Mouse (Mus musculus): Measurements from ENCODE around the gene Xlr3b. TPM values are rescaled to one million over a fixed set of nuclear protein-coding genes. Genes with fewer than 3 reads are reported as not detected.
"Not testable (repeated sequence)": the region's sequence is repeated elsewhere in the genome, so short reads cannot be mapped to it uniquely, and the experiment has no call there.

The Xlr3b gene
- polyA plus RNA-seq (2015; fragmentation: Nextera tagmentation; extraction: Ambion mirVana): 9.6 and 12.5 TPM in 2 replicates

- WGBS: 81% methylated on average over 12 of the region's 12 CpGs
Measured at GRCm38 (mm10) chrX:73191934-73192333, at the start of gene Xlr3b. Gene Xlr3b (plus strand): TSS chrX:73192207.

GRCm38 (mm10) chrX:73143218-73143618 lies 48.8 kb upstream of the Xlr3b start:
- H3K4me3 ChIP-seq (replicated peaks; ENCODE audit: low read length); H3K4me1 ChIP-seq (ENCODE audit: control insufficient read depth, insufficient read depth, low read length); ATAC-seq (ENCODE audit: insufficient read depth, low FRiP score); H3K4me2 ChIP-seq (ENCODE audit: low read depth, low read length); H3K36me3 ChIP-seq (ENCODE audit: control insufficient read depth, insufficient read depth, low read length); H3K9me3 ChIP-seq (replicated peaks; ENCODE audit: control insufficient read depth, low read length); H3K27ac ChIP-seq (ENCODE audit: low read length); H3K27me3 ChIP-seq (ENCODE audit: control insufficient read depth, insufficient read depth, low read length); H3K9ac ChIP-seq (ENCODE audit: low read length): not testable (repeated sequence)
- WGBS: no CpG with 5 or more reads among the region's 7 CpGs

More at GRCm38 (mm10) chrX:73191934-73192333, at the start of gene Xlr3b:
- not testable (repeated sequence) for H3K4me3 ChIP-seq (replicated peaks; ENCODE audit: low read length); H3K9me3 ChIP-seq (replicated peaks; ENCODE audit: control insufficient read depth, low read length); H3K27me3 ChIP-seq (ENCODE audit: control insufficient read depth, insufficient read depth, low read length); H3K27ac ChIP-seq (ENCODE audit: low read length); H3K9ac ChIP-seq (ENCODE audit: low read length); H3K36me3 ChIP-seq (ENCODE audit: control insufficient read depth, insufficient read depth, low read length); H3K4me2 ChIP-seq (ENCODE audit: low read depth, low read length); H3K4me1 ChIP-seq (ENCODE audit: control insufficient read depth, insufficient read depth, low read length); ATAC-seq (ENCODE audit: insufficient read depth, low FRiP score)

- not testable (repeated sequence) for H3K4me2 ChIP-seq (ENCODE audit: low read depth, low read length); H3K27me3 ChIP-seq (ENCODE audit: control insufficient read depth, insufficient read depth, low read length); H3K4me3 ChIP-seq (replicated peaks; ENCODE audit: low read length); H3K27ac ChIP-seq (ENCODE audit: low read length); H3K4me1 ChIP-seq (ENCODE audit: control insufficient read depth, insufficient read depth, low read length); H3K9me3 ChIP-seq (replicated peaks; ENCODE audit: control insufficient read depth, low read length); H3K9ac ChIP-seq (ENCODE audit: low read length); ATAC-seq (ENCODE audit: insufficient read depth, low FRiP score); H3K36me3 ChIP-seq (ENCODE audit: control insufficient read depth, insufficient read depth, low read length)
- no CpG with 5 or more reads among the region's 20 CpGs for WGBS
Measured at GRCm38 (mm10) chrX:73148496-73148895, 43.5 kb upstream of the Xlr3b start, which contains the start of gene Xlr5b. Gene Xlr5b (plus strand): TSS chrX:73148796.

- ATAC-seq (ENCODE audit: insufficient read depth, low FRiP score); H3K27me3 ChIP-seq (ENCODE audit: control insufficient read depth, insufficient read depth, low read length); H3K36me3 ChIP-seq (ENCODE audit: control insufficient read depth, insufficient read depth, low read length); H3K27ac ChIP-seq (ENCODE audit: low read length); H3K4me2 ChIP-seq (ENCODE audit: low read depth, low read length); H3K4me3 ChIP-seq (replicated peaks; ENCODE audit: low read length); H3K9ac ChIP-seq (ENCODE audit: low read length); H3K4me1 ChIP-seq (ENCODE audit: control insufficient read depth, insufficient read depth, low read length); H3K9me3 ChIP-seq (replicated peaks; ENCODE audit: control insufficient read depth, low read length): not testable (repeated sequence)
- no CpG with 5 or more reads among the region's 7 CpGs for WGBS
Measured at GRCm38 (mm10) chrX:73149350-73149749, 42.7 kb upstream of the Xlr3b start, which contains the start of gene DXBay18. Gene DXBay18 (minus strand): TSS chrX:73149450.

- H3K4me3 ChIP-seq (replicated peaks; ENCODE audit: low read length); H3K9ac ChIP-seq (ENCODE audit: low read length); H3K27me3 ChIP-seq (ENCODE audit: control insufficient read depth, insufficient read depth, low read length); H3K4me2 ChIP-seq (ENCODE audit: low read depth, low read length); H3K27ac ChIP-seq (ENCODE audit: low read length); H3K4me1 ChIP-seq (ENCODE audit: control insufficient read depth, insufficient read depth, low read length); ATAC-seq (ENCODE audit: insufficient read depth, low FRiP score); H3K9me3 ChIP-seq (replicated peaks; ENCODE audit: control insufficient read depth, low read length); H3K36me3 ChIP-seq (ENCODE audit: control insufficient read depth, insufficient read depth, low read length): not testable (repeated sequence)
- 70% methylated on average over 5 of the region's 15 CpGs for WGBS
Measured at GRCm38 (mm10) chrX:73176889-73177288, 15.1 kb upstream of the Xlr3b start, which contains the start of gene Spin2d. Gene Spin2d (minus strand): TSS chrX:73176989.

- ATAC-seq (ENCODE audit: insufficient read depth, low FRiP score); H3K9ac ChIP-seq (ENCODE audit: low read length); H3K36me3 ChIP-seq (ENCODE audit: control insufficient read depth, insufficient read depth, low read length); H3K4me2 ChIP-seq (ENCODE audit: low read depth, low read length); H3K27me3 ChIP-seq (ENCODE audit: control insufficient read depth, insufficient read depth, low read length); H3K4me1 ChIP-seq (ENCODE audit: control insufficient read depth, insufficient read depth, low read length); H3K4me3 ChIP-seq (replicated peaks; ENCODE audit: low read length); H3K27ac ChIP-seq (ENCODE audit: low read length); H3K9me3 ChIP-seq (replicated peaks; ENCODE audit: control insufficient read depth, low read length): not testable (repeated sequence)
- 71% methylated on average over 10 of the region's 19 CpGs for WGBS
Measured at GRCm38 (mm10) chrX:73213819-73214564, 22.0 kb downstream of the Xlr3b start, which contains the start of gene Xlr4b. Gene Xlr4b (plus strand): TSS chrX:73214333.

- ATAC-seq (ENCODE audit: insufficient read depth, low FRiP score): no peak
Measured at GRCm38 (mm10) chrX:73225365-73225764, 33.4 kb downstream of the Xlr3b start.

GRCm38 (mm10) chrX:73227914-73228605 lies 36.1 kb downstream of the Xlr3b start, which contains the start of gene F8a:
Gene F8a (plus strand): TSS chrX:73228291.
- 21% methylated on average over 37 of the region's 39 CpGs for WGBS
- Histone ChIP-seq H3K36me3 (ENCODE audit: control insufficient read depth, insufficient read depth, low read length) (no peaks in the 10 kb centered on the region), H3K9me3 (replicated peaks; ENCODE audit: control insufficient read depth, low read length) (no peaks in the 10 kb centered on the region), H3K27me3 (ENCODE audit: control insufficient read depth, insufficient read depth, low read length) (no peaks in the 10 kb centered on the region), H3K4me2 (ENCODE audit: low read depth, low read length) (peak within 1 kb of the TSS; percentile 66), H3K27ac (ENCODE audit: low read length) (peak within 1 kb of the TSS; percentile 89), H3K4me1 (ENCODE audit: control insufficient read depth, insufficient read depth, low read length) (no peaks in the 10 kb centered on the region), H3K9ac (ENCODE audit: low read length) (peak within 1 kb of the TSS; percentile 77), H3K4me3 (replicated peaks; ENCODE audit: low read length) (peak within 1 kb of the TSS; percentile 63)
- ATAC-seq (ENCODE audit: insufficient read depth, low FRiP score): peak; percentile 96

More at GRCm38 (mm10) chrX:73225365-73225764, 33.4 kb downstream of the Xlr3b start:
- H3K9ac ChIP-seq (ENCODE audit: low read length): no peak overlapping the region
- no peak overlapping the region for H3K4me3 ChIP-seq (replicated peaks; ENCODE audit: low read length)
- H3K9me3 ChIP-seq (replicated peaks; ENCODE audit: control insufficient read depth, low read length): no peaks in the 10 kb centered on the region
- no peak overlapping the region for H3K27ac ChIP-seq (ENCODE audit: low read length)
- WGBS: 45% methylated on average over 1 of the region's 1 CpGs
- H3K36me3 ChIP-seq (ENCODE audit: control insufficient read depth, insufficient read depth, low read length): no peaks in the 10 kb centered on the region
- H3K4me2 ChIP-seq (ENCODE audit: low read depth, low read length): no peak overlapping the region
- H3K4me1 ChIP-seq (ENCODE audit: control insufficient read depth, insufficient read depth, low read length): no peaks in the 10 kb centered on the region
- no peaks in the 10 kb centered on the region for H3K27me3 ChIP-seq (ENCODE audit: control insufficient read depth, insufficient read depth, low read length)
